Mouse (Mus musculus) gastrocnemius, adult 18-20 months (tissue): ENCODE data around the gene Scmh1. TPM values are rescaled to one million over a fixed set of nuclear protein-coding genes. Genes with fewer than 3 reads are reported as not detected.
A peak's percentile ranks its signal among the peaks of the same experiment; 100 is the strongest.
"Not testable (repeated sequence)": the region's sequence is repeated elsewhere in the genome, so short reads cannot be mapped to it uniquely, and the experiment has no call there.

Experiments
- DNase-seq: peaks from one replicate; pipeline ENCODE4 v3.0.0; 2021; ENCODE audit warnings: low spot score
- long read RNA-seq, 2 experiments: library from polyadenylated mRNA; stranded (forward); transcript quantifications; one replicate each; pipeline ENCODE4 v2.0.0; 2021
- total RNA-seq, 2 experiments: library from RNA; stranded (reverse); gene quantifications; 2 replicates each; pipeline ENCODE4 v1.2.3; 2021

The Scmh1 gene
- 10 to 100 TPM; 43.5 to 46.9 TPM for total RNA-seq
- long read RNA-seq, experiment 1, transcript Scmh1-201 (17 exons, 3,353 nt), result major isoform, 7 of 28 reads
- long read RNA-seq, experiment 1, partial matches to known transcripts, result 4 of 28 reads
- long read RNA-seq, experiment 1, other reads (novel, unspliced or antisense), result 15 of 28 reads
- long read RNA-seq, experiment 2, transcript Scmh1-201 (17 exons, 3,353 nt), result major isoform, 5 of 25 reads
- long read RNA-seq, experiment 2, partial matches to known transcripts, result 6 of 25 reads
- long read RNA-seq, experiment 2, other reads (novel, unspliced or antisense), result 11 of 25 reads

- peak; percentile 32 for DNase-seq
Measured at GRCm38 (mm10) chr4:120405144-120405805, at the start of gene Scmh1. TSS of gene Scmh1 (plus strand) at chr4:120405281.

- DNase-seq, result no peak
Measured at GRCm38 (mm10) chr4:120360011-120360521, 45.0 kb upstream of the Scmh1 start.

- DNase-seq, result no peak
Measured at GRCm38 (mm10) chr4:120364729-120365128, 40.4 kb upstream of the Scmh1 start.

GRCm38 (mm10) chr4:120365456-120365855 is 39.6 kb upstream of the Scmh1 start:
- DNase-seq, result no peak

- no peak for DNase-seq
Measured at GRCm38 (mm10) chr4:120368031-120368430, 37.0 kb upstream of the Scmh1 start.

GRCm38 (mm10) chr4:120368663-120369062 is 36.4 kb upstream of the Scmh1 start:
- peak; percentile 59 for DNase-seq

- DNase-seq, result peak; percentile 43
Measured at GRCm38 (mm10) chr4:120369156-120369555, 35.9 kb upstream of the Scmh1 start.

- DNase-seq, result no peak
Measured at GRCm38 (mm10) chr4:120369861-120370366, 35.2 kb upstream of the Scmh1 start.

- no peak for DNase-seq
Measured at GRCm38 (mm10) chr4:120372838-120373237, 32.2 kb upstream of the Scmh1 start.

- no peak for DNase-seq
Measured at GRCm38 (mm10) chr4:120373813-120374212, 31.3 kb upstream of the Scmh1 start.

- peak; percentile 92 for DNase-seq
Measured at GRCm38 (mm10) chr4:120380811-120381391, 24.2 kb upstream of the Scmh1 start.

GRCm38 (mm10) chr4:120385496-120385895 is 19.6 kb upstream of the Scmh1 start:
- DNase-seq, result no peak

- peak; percentile 13 for DNase-seq
Measured at GRCm38 (mm10) chr4:120387496-120387895, 17.6 kb upstream of the Scmh1 start.

- no peak for DNase-seq
Measured at GRCm38 (mm10) chr4:120387968-120388367, 17.1 kb upstream of the Scmh1 start.

- no peak for DNase-seq
Measured at GRCm38 (mm10) chr4:120388998-120389542, 16.0 kb upstream of the Scmh1 start.

GRCm38 (mm10) chr4:120389546-120389945 is 15.5 kb upstream of the Scmh1 start:
- no peak for DNase-seq

GRCm38 (mm10) chr4:120391591-120391990 is 13.5 kb upstream of the Scmh1 start:
- DNase-seq, result no peak

- no peak for DNase-seq
Measured at GRCm38 (mm10) chr4:120392341-120392740, 12.7 kb upstream of the Scmh1 start.

- DNase-seq, result no peak
Measured at GRCm38 (mm10) chr4:120392748-120393147, 12.3 kb upstream of the Scmh1 start.

- no peak for DNase-seq
Measured at GRCm38 (mm10) chr4:120400251-120400650, 4.8 kb upstream of the Scmh1 start.

- DNase-seq, result not testable (repeated sequence)
Measured at GRCm38 (mm10) chr4:120402105-120402504, 3.0 kb upstream of the Scmh1 start.

GRCm38 (mm10) chr4:120404247-120404646 is 834 bp upstream of the Scmh1 start:
- no peak for DNase-seq
